Mouse (Mus musculus): ENCODE measurements around the gene Rho.

Gene Rho

GRCm38 (mm10) chr6:115956922-115957601, 25.5 kb downstream of the Rho start:
- peak; percentile 50 for DNase-seq

- no peak for DNase-seq
Measured at GRCm38 (mm10) chr6:115957681-115958080, 26.1 kb downstream of the Rho start.

- no peak for DNase-seq
Measured at GRCm38 (mm10) chr6:115958445-115958844, 26.9 kb downstream of the Rho start.

GRCm38 (mm10) chr6:115959151-115959691, 27.7 kb downstream of the Rho start:
- DNase-seq = peak; percentile 86

- DNase-seq = no peak
Measured at GRCm38 (mm10) chr6:115960322-115960721, 28.8 kb downstream of the Rho start.

- no peak for DNase-seq
Measured at GRCm38 (mm10) chr6:115961743-115962142, 30.2 kb downstream of the Rho start.

GRCm38 (mm10) chr6:115962439-115963085, 31.0 kb downstream of the Rho start:
- DNase-seq = no peak

GRCm38 (mm10) chr6:115963656-115964055, 32.1 kb downstream of the Rho start:
- DNase-seq = no peak

GRCm38 (mm10) chr6:115966227-115966966, 34.8 kb downstream of the Rho start:
- no peak for DNase-seq

GRCm38 (mm10) chr6:115967291-115967880, 35.8 kb downstream of the Rho start:
- no peak for DNase-seq

- DNase-seq = no peak
Measured at GRCm38 (mm10) chr6:115968086-115968485, 36.5 kb downstream of the Rho start.

GRCm38 (mm10) chr6:115968700-115969099, 37.2 kb downstream of the Rho start:
- DNase-seq = no peak

- DNase-seq = no peak
Measured at GRCm38 (mm10) chr6:115969103-115969502, 37.6 kb downstream of the Rho start.

GRCm38 (mm10) chr6:115969952-115970351, 38.4 kb downstream of the Rho start:
- DNase-seq = no peak

- no peak for DNase-seq
Measured at GRCm38 (mm10) chr6:115971273-115972060, 39.9 kb downstream of the Rho start.

GRCm38 (mm10) chr6:115972083-115972764, 40.7 kb downstream of the Rho start:
- DNase-seq = no peak

GRCm38 (mm10) chr6:115973139-115973875, 41.8 kb downstream of the Rho start:
- DNase-seq = no peak

GRCm38 (mm10) chr6:115973881-115974662, 42.5 kb downstream of the Rho start:
- no peak for DNase-seq

- no peak for DNase-seq
Measured at GRCm38 (mm10) chr6:115975606-115976005, 44.1 kb downstream of the Rho start.

GRCm38 (mm10) chr6:115977810-115978209, 46.3 kb downstream of the Rho start:
- DNase-seq = no peak
